Mouse (Mus musculus): Measurements from ENCODE around the gene Olfr816. TPM values are rescaled to one million over a fixed set of nuclear protein-coding genes. Genes with fewer than 3 reads are reported as not detected.

Olfr816 gene
- polyA plus RNA-seq (2014; fragmentation: Illumina TruSeq; extraction: RNeasy Lipid Tissue Mini Kit (QIAGEN cat#74804)) = not detected

DNA sequence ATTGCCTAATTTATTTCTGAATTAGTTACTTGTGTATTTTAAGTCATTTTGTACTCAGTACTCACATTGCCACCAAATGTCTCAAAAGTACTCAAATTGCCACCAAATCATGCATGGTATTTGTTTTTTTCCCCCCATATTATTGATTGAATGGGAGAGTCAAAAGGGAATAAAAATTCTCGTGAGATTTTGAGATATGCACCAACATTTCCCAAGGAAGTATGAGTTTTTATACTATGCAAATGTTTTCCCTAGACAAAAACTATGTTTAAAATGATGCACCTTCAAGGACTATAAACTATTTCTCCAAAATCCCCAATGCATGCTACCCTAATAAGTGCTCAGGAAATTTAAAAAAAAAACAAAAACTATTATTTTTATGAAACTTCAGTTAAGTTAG, at the start of gene Olfr816:
TSS of gene Olfr816 (minus strand) at position 101 of the 400 bp plus-strand sequence.

DNA sequence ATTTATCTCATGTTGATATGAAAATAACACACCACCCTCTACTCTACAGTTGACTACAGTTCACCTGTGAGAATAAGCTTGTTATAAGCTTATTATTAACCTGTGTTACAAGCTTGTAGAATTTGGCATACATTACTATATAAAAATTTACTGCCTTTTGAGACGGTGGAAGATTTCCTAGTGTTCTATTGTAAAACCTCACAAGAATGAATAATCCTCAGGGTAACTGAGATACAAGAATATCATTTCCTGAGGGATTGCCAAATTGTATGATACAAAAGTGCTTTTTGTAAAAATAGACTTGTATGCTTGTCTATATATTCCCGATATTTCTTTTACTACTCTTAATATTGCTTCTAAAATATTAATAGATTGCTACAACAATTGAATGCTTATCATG, 33.6 kb upstream of the Olfr816 start, which contains the start of gene Olfr818:
TSS of gene Olfr818 (minus strand) at position 101 of the 400 bp plus-strand sequence.

DNA sequence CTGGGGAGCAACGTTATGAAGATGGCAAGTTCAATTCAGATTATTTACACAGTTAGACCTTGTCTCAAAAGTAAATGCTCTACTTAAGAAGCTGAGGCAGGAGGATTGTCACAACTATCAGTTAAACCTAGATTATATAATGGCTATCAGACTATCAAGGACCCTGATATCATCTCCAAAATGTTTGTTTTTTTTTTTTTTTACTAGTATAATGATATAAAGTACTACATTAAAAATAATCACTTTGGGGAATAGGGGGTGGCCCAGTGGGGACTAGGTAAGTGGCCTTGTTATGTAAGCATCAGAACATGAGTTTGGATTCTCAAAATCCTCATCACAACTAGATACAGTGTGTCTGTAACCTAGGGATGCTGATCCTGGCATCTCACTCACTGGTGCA, 9.6 kb downstream of the Olfr816 start, which contains the start of gene Olfr815:
TSS of gene Olfr815 (minus strand) at position 101 of the 400 bp plus-strand sequence.

DNA sequence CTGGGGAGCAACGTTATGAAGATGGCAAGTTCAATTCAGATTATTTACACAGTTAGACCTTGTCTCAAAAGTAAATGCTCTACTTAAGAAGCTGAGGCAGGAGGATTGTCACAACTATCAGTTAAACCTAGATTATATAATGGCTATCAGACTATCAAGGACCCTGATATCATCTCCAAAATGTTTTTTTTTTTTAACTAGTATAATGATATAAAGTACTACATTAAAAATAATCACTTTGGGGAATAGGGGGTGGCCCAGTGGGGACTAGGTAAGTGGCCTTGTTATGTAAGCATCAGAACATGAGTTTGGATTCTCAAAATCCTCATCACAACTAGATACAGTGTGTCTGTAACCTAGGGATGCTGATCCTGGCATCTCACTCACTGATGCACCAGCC, 35.6 kb downstream of the Olfr816 start, which contains the start of gene Olfr814:
TSS of gene Olfr814 (minus strand) at position 101 of the 400 bp plus-strand sequence.

Other genes with a start within 250 kb of the Olfr816 start
- not detected for gene Olfr801, start 241.7 kb downstream of the Olfr816 start, polyA plus RNA-seq (2014; fragmentation: Illumina TruSeq; extraction: RNeasy Lipid Tissue Mini Kit (QIAGEN cat#74804))
- not detected for gene Olfr802, start 227.4 kb downstream of the Olfr816 start, polyA plus RNA-seq (2014; fragmentation: Illumina TruSeq; extraction: RNeasy Lipid Tissue Mini Kit (QIAGEN cat#74804))
- gene Olfr803, start 221.3 kb downstream of the Olfr816 start, polyA plus RNA-seq (2014; fragmentation: Illumina TruSeq; extraction: RNeasy Lipid Tissue Mini Kit (QIAGEN cat#74804)) = not detected
- not detected for gene Olfr804, start 212.4 kb downstream of the Olfr816 start, polyA plus RNA-seq (2014; fragmentation: Illumina TruSeq; extraction: RNeasy Lipid Tissue Mini Kit (QIAGEN cat#74804))
- not detected for gene Olfr805, start 186.2 kb downstream of the Olfr816 start, polyA plus RNA-seq (2014; fragmentation: Illumina TruSeq; extraction: RNeasy Lipid Tissue Mini Kit (QIAGEN cat#74804))
- not detected for gene Olfr806, start 173.7 kb downstream of the Olfr816 start, polyA plus RNA-seq (2014; fragmentation: Illumina TruSeq; extraction: RNeasy Lipid Tissue Mini Kit (QIAGEN cat#74804))
- not detected for gene Olfr807, start 157.8 kb downstream of the Olfr816 start, polyA plus RNA-seq (2014; fragmentation: Illumina TruSeq; extraction: RNeasy Lipid Tissue Mini Kit (QIAGEN cat#74804))
- gene Olfr808, start 150.1 kb downstream of the Olfr816 start, polyA plus RNA-seq (2014; fragmentation: Illumina TruSeq; extraction: RNeasy Lipid Tissue Mini Kit (QIAGEN cat#74804)) = not detected
- gene Olfr809, start 141.0 kb downstream of the Olfr816 start, polyA plus RNA-seq (2014; fragmentation: Illumina TruSeq; extraction: RNeasy Lipid Tissue Mini Kit (QIAGEN cat#74804)) = not detected
- gene Olfr810, start 120.7 kb downstream of the Olfr816 start, polyA plus RNA-seq (2014; fragmentation: Illumina TruSeq; extraction: RNeasy Lipid Tissue Mini Kit (QIAGEN cat#74804)) = 0.17 TPM
- gene Olfr811, start 111.2 kb downstream of the Olfr816 start, polyA plus RNA-seq (2014; fragmentation: Illumina TruSeq; extraction: RNeasy Lipid Tissue Mini Kit (QIAGEN cat#74804)) = not detected
- not detected for gene Olfr812, start 69.5 kb downstream of the Olfr816 start, polyA plus RNA-seq (2014; fragmentation: Illumina TruSeq; extraction: RNeasy Lipid Tissue Mini Kit (QIAGEN cat#74804))
- not detected for gene Olfr813, start 60.2 kb downstream of the Olfr816 start, polyA plus RNA-seq (2014; fragmentation: Illumina TruSeq; extraction: RNeasy Lipid Tissue Mini Kit (QIAGEN cat#74804))
- not detected for gene Olfr814, start 35.7 kb downstream of the Olfr816 start, polyA plus RNA-seq (2014; fragmentation: Illumina TruSeq; extraction: RNeasy Lipid Tissue Mini Kit (QIAGEN cat#74804))
- gene Olfr815, start 9.7 kb downstream of the Olfr816 start, polyA plus RNA-seq (2014; fragmentation: Illumina TruSeq; extraction: RNeasy Lipid Tissue Mini Kit (QIAGEN cat#74804)) = not detected
- not detected for gene Olfr818, start 33.5 kb upstream of the Olfr816 start, polyA plus RNA-seq (2014; fragmentation: Illumina TruSeq; extraction: RNeasy Lipid Tissue Mini Kit (QIAGEN cat#74804))
- gene Olfr819, start 51.7 kb upstream of the Olfr816 start, polyA plus RNA-seq (2014; fragmentation: Illumina TruSeq; extraction: RNeasy Lipid Tissue Mini Kit (QIAGEN cat#74804)) = 0.29 TPM
- not detected for gene Olfr247, start 60.5 kb upstream of the Olfr816 start, polyA plus RNA-seq (2014; fragmentation: Illumina TruSeq; extraction: RNeasy Lipid Tissue Mini Kit (QIAGEN cat#74804))
- not detected for gene Gm10310, start 69.5 kb upstream of the Olfr816 start, polyA plus RNA-seq (2014; fragmentation: Illumina TruSeq; extraction: RNeasy Lipid Tissue Mini Kit (QIAGEN cat#74804))
- gene Olfr820, start 97.0 kb upstream of the Olfr816 start, polyA plus RNA-seq (2014; fragmentation: Illumina TruSeq; extraction: RNeasy Lipid Tissue Mini Kit (QIAGEN cat#74804)) = not detected
- gene Olfr821, start 114.8 kb upstream of the Olfr816 start, polyA plus RNA-seq (2014; fragmentation: Illumina TruSeq; extraction: RNeasy Lipid Tissue Mini Kit (QIAGEN cat#74804)) = not detected
- not detected for gene Olfr822, start 155.6 kb upstream of the Olfr816 start, polyA plus RNA-seq (2014; fragmentation: Illumina TruSeq; extraction: RNeasy Lipid Tissue Mini Kit (QIAGEN cat#74804))
- 0.57 TPM for gene Olfr823, start 199.8 kb upstream of the Olfr816 start, polyA plus RNA-seq (2014; fragmentation: Illumina TruSeq; extraction: RNeasy Lipid Tissue Mini Kit (QIAGEN cat#74804))
- 0.57 TPM for gene Olfr824, start 214.4 kb upstream of the Olfr816 start, polyA plus RNA-seq (2014; fragmentation: Illumina TruSeq; extraction: RNeasy Lipid Tissue Mini Kit (QIAGEN cat#74804))